In the genomic region with DNA sequence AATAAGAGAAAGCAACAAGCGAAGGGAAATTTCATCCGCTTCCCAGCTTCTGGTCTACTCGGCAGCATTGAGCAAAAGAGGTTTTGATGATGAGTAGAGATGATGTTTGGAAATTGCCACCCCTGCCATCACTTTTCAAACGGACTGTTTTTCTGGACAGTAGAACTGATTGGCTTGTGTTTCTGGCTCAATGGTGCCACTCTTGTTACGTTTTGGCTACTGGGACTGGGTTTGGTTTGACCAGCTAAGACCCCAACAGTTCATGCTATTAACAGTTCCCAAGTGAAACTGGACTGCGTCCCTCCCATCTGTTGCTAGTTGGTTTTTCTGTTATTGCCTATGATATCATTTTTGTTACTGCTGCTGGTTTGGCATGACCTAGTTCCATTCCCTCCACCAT, we compare ENCODE assay signal across 15 mouse cellular contexts.
"Had no signal": no experiment of that assay in that cellular context is flagged by ENCODE, and none has a peak within 500 bp of the region (broad histone marks: within the 10 kb centered on the region; RNA-seq: fewer than 3 reads in every experiment).

No protein-coding gene starts in this region.

- DNase-seq: heart, postnatal 14 days; heart, postnatal 36 days; heart, postnatal 4 days; kidney, adult 11 months; kidney, adult 18-20 months; kidney, adult 2 months; kidney, adult 8-10 months; kidney, adult 9 months; kidney, postnatal 10 days; kidney, postnatal 14 days; kidney, postnatal 25 days; kidney, postnatal 36 days; kidney, postnatal 4 days; layer of hippocampus, adult 9-11 months; layer of hippocampus, postnatal 36 days had no signal
